18 mouse cellular contexts compared by ENCODE assay signal in the genomic region with DNA sequence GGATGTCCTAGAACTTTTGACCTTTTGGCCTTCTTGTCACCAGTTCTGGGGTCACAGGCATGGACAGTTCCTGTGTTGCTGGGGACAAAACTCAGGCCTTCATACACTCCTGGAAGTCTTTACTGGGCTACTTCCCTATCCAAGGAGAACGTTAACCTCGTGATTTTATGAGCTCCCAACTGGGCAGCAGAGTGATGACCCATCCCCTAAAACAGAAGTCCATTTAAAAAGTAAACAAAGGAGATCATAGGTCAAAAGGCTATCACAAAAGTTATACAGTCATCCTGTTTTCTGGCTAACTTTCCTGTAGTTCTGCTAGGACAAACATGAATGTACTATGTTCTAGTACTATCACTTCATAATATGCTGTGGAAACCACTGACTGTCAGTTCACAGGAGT.
"Had no signal": no experiment of that assay in that cellular context is flagged by ENCODE, and none has a peak within 500 bp of the region (broad histone marks: within the 10 kb centered on the region; RNA-seq: fewer than 3 reads in every experiment).

No protein-coding gene starts in this region.

- H3K4me2 ChIP-seq: limb, embryonic 13.5 days; lung, embryonic 15.5 days had no signal

- DNase-seq: kidney, adult 18-20 months; kidney, adult 9 months; kidney, postnatal 25 days; lung, adult 18-20 months; lung, postnatal 10 days; lung, postnatal 36 days; midbrain, embryonic 14.5 days; thymus, adult 18-20 months; thymus, postnatal 14 days; thymus, postnatal 4 days had no signal

- H3K4me3 ChIP-seq: limb, embryonic 10.5 days; limb, embryonic 13.5 days; lung, embryonic 15.5 days; megakaryocyte, embryonic 14.5 days; midbrain, embryonic 10.5 days had no signal

- H3K27me3 ChIP-seq: limb, embryonic 13.5 days; lung, embryonic 15.5 days had no signal

- H3K4me1 ChIP-seq: limb, embryonic 10.5 days; limb, embryonic 13.5 days; lung, embryonic 15.5 days; midbrain, embryonic 10.5 days had no signal

- H3K9ac ChIP-seq: limb, embryonic 13.5 days; lung, embryonic 15.5 days had no signal

- ATAC-seq: hindbrain, embryonic 16.5 days; intestine, embryonic 16.5 days had no signal

- H3K9me3 ChIP-seq: limb, embryonic 10.5 days; lung, embryonic 15.5 days; midbrain, embryonic 10.5 days had no signal

- H3K36me3 ChIP-seq: limb, embryonic 10.5 days; limb, embryonic 13.5 days; lung, embryonic 15.5 days; midbrain, embryonic 10.5 days had no signal

- H3K27ac ChIP-seq: kidney, postnatal 0 days; limb, embryonic 10.5 days; limb, embryonic 13.5 days; lung, embryonic 15.5 days; midbrain, embryonic 10.5 days had no signal
